ENCODE assay signal across 22 mouse cellular contexts in genomic region chrX:127484659-127485058, GRCm38 (mm10).
DNase-seq lines count a peak whose midpoint lies in the region; ATAC-seq and TF ChIP-seq lines count a peak whose summit lies in the region.
"Had no signal": no experiment of that assay in that cellular context is flagged by ENCODE, and none has a peak within 500 bp of the region (broad histone marks: within the 10 kb centered on the region; RNA-seq: fewer than 3 reads in every experiment).

No protein-coding gene starts in this region.

- peak; percentile 64 for TF ChIP-seq CTCF in midbrain, postnatal 0 days (IDR thresholded peaks at IDR 0.05)
- peak; percentile 33; the same call in 1 of the 2 replicates for TF ChIP-seq CTCF in stomach, postnatal 0 days (IDR thresholded peaks at IDR 0.05; ENCODE audit: low read depth)

- no peak overlapping the region for H3K4me3 ChIP-seq in hindbrain, embryonic 11.5 days (ENCODE audit: low read depth, low read length)
- H3K4me3 ChIP-seq in hindbrain, embryonic 16.5 days (ENCODE audit: low read length), result no peak overlapping the region
- H3K4me3 ChIP-seq in midbrain, postnatal 0 days (ENCODE audit: low read depth, low read length), result no peak overlapping the region
- no peak overlapping the region for H3K4me3 ChIP-seq in midbrain, embryonic 16.5 days (ENCODE audit: low read depth, low read length)
- H3K4me3 ChIP-seq in stomach, postnatal 0 days (ENCODE audit: low read depth, low read length), result no peak overlapping the region
- H3K4me3 ChIP-seq: embryonic facial prominence, embryonic 12.5 days; heart, embryonic 10.5 days; limb, embryonic 10.5 days; lung, embryonic 15.5 days; midbrain, embryonic 15.5 days; stomach, embryonic 15.5 days had no signal

- TF ChIP-seq EP300 in stomach, postnatal 0 days (optimal IDR thresholded peaks at IDR 0.05), result no peak

- H3K27ac ChIP-seq in hindbrain, embryonic 11.5 days (ENCODE audit: low read depth, low read length), result no peak overlapping the region
- no peak overlapping the region for H3K27ac ChIP-seq in hindbrain, embryonic 16.5 days (ENCODE audit: low read depth, low read length)
- H3K27ac ChIP-seq in midbrain, postnatal 0 days (ENCODE audit: low read depth, low read length), result no peak overlapping the region
- no peak overlapping the region for H3K27ac ChIP-seq in midbrain, embryonic 16.5 days (ENCODE audit: low read length)
- no peak overlapping the region for H3K27ac ChIP-seq in stomach, postnatal 0 days (replicated peaks)
- H3K27ac ChIP-seq: embryonic facial prominence, embryonic 12.5 days; heart, embryonic 10.5 days; limb, embryonic 10.5 days; lung, embryonic 15.5 days; midbrain, embryonic 15.5 days; stomach, embryonic 15.5 days had no signal

- no peaks in the 10 kb centered on the region for H3K36me3 ChIP-seq in hindbrain, embryonic 11.5 days (ENCODE audit: control insufficient read depth, insufficient read depth, low read length)
- H3K36me3 ChIP-seq in hindbrain, embryonic 16.5 days (ENCODE audit: control insufficient read depth, insufficient read depth, low read length), result no peaks in the 10 kb centered on the region
- no peaks in the 10 kb centered on the region for H3K36me3 ChIP-seq in midbrain, postnatal 0 days (ENCODE audit: insufficient read depth, low read length)
- H3K36me3 ChIP-seq in midbrain, embryonic 16.5 days (ENCODE audit: control insufficient read depth, insufficient read depth, low read length), result no peaks in the 10 kb centered on the region
- no peaks in the 10 kb centered on the region for H3K36me3 ChIP-seq in stomach, postnatal 0 days (ENCODE audit: control insufficient read depth, insufficient read depth, low read length)
- H3K36me3 ChIP-seq: embryonic facial prominence, embryonic 12.5 days; heart, embryonic 10.5 days; limb, embryonic 10.5 days; lung, embryonic 15.5 days; midbrain, embryonic 15.5 days; stomach, embryonic 15.5 days had no signal

- H3K4me2 ChIP-seq in hindbrain, embryonic 11.5 days (replicated peaks; ENCODE audit: low read depth, low read length), result no peak overlapping the region
- no peak overlapping the region for H3K4me2 ChIP-seq in hindbrain, embryonic 16.5 days (ENCODE audit: low read length)
- H3K4me2 ChIP-seq in midbrain, postnatal 0 days (ENCODE audit: low read depth, low read length, poor library complexity, severe bottlenecking), result no peak overlapping the region
- no peak overlapping the region for H3K4me2 ChIP-seq in midbrain, embryonic 16.5 days (ENCODE audit: low read length)
- no peak overlapping the region for H3K4me2 ChIP-seq in stomach, postnatal 0 days (replicated peaks; ENCODE audit: low read depth)
- H3K4me2 ChIP-seq: embryonic facial prominence, embryonic 12.5 days; liver, embryonic 11.5 days; lung, embryonic 15.5 days; midbrain, embryonic 15.5 days; stomach, embryonic 15.5 days had no signal

- H3K9ac ChIP-seq in hindbrain, embryonic 11.5 days (ENCODE audit: low read depth, low read length), result no peak overlapping the region
- no peak overlapping the region for H3K9ac ChIP-seq in hindbrain, embryonic 16.5 days (ENCODE audit: low read depth, low read length)
- H3K9ac ChIP-seq in midbrain, postnatal 0 days (replicated peaks; ENCODE audit: low read length, poor library complexity, severe bottlenecking), result no peak overlapping the region
- no peak overlapping the region for H3K9ac ChIP-seq in midbrain, embryonic 16.5 days (ENCODE audit: low read depth, low read length)
- no peak overlapping the region for H3K9ac ChIP-seq in stomach, postnatal 0 days (ENCODE audit: low read length)
- H3K9ac ChIP-seq: embryonic facial prominence, embryonic 12.5 days; lung, embryonic 15.5 days; midbrain, embryonic 15.5 days; stomach, embryonic 15.5 days had no signal

- no peaks in the 10 kb centered on the region for H3K9me3 ChIP-seq in hindbrain, embryonic 11.5 days (ENCODE audit: control insufficient read depth, low read length)
- H3K9me3 ChIP-seq in hindbrain, embryonic 16.5 days (ENCODE audit: control insufficient read depth, low read length), result no peaks in the 10 kb centered on the region
- H3K9me3 ChIP-seq in midbrain, postnatal 0 days (ENCODE audit: low read length), result no peaks in the 10 kb centered on the region
- H3K9me3 ChIP-seq in midbrain, embryonic 16.5 days (replicated peaks; ENCODE audit: control insufficient read depth, low read length, poor library complexity, severe bottlenecking), result no peaks in the 10 kb centered on the region
- H3K9me3 ChIP-seq in stomach, postnatal 0 days (ENCODE audit: control insufficient read depth, low read length), result no peaks in the 10 kb centered on the region
- H3K9me3 ChIP-seq: embryonic facial prominence, embryonic 12.5 days; heart, embryonic 10.5 days; limb, embryonic 10.5 days; lung, embryonic 15.5 days; midbrain, embryonic 15.5 days; stomach, embryonic 15.5 days had no signal

- no peaks in the 10 kb centered on the region for H3K27me3 ChIP-seq in hindbrain, embryonic 11.5 days (ENCODE audit: control insufficient read depth, insufficient read depth, low read length)
- no peaks in the 10 kb centered on the region for H3K27me3 ChIP-seq in hindbrain, embryonic 16.5 days (replicated peaks; ENCODE audit: control insufficient read depth, insufficient read depth, low read length)
- H3K27me3 ChIP-seq in midbrain, postnatal 0 days (ENCODE audit: insufficient read depth, low read length), result no peaks in the 10 kb centered on the region
- H3K27me3 ChIP-seq in midbrain, embryonic 16.5 days (ENCODE audit: control insufficient read depth, insufficient read depth, low read depth, low read length), result no peaks in the 10 kb centered on the region
- H3K27me3 ChIP-seq in stomach, postnatal 0 days (ENCODE audit: control insufficient read depth, insufficient read depth, low read length), result no peaks in the 10 kb centered on the region
- H3K27me3 ChIP-seq: embryonic facial prominence, embryonic 12.5 days; lung, embryonic 15.5 days; midbrain, embryonic 15.5 days; stomach, embryonic 15.5 days had no signal

- ATAC-seq in hindbrain, embryonic 11.5 days (ENCODE audit: low FRiP score), result no peak
- ATAC-seq in hindbrain, embryonic 16.5 days, result no peak
- ATAC-seq in midbrain, postnatal 0 days (ENCODE audit: low FRiP score), result no peak
- no peak for ATAC-seq in midbrain, embryonic 16.5 days
- no peak for ATAC-seq in stomach, postnatal 0 days (ENCODE audit: low FRiP score, low TSS enrichment)
- no peak for ATAC-seq in granulocyte monocyte progenitor cell, adult 5-6 weeks (replicated peaks; ENCODE audit: poor library complexity, severe bottlenecking)
- ATAC-seq: CD4-positive, CD25-positive, alpha-beta regulatory T cell, adult 4 months; midbrain, embryonic 15.5 days had no signal

- H3K4me1 ChIP-seq in hindbrain, embryonic 11.5 days (replicated peaks; ENCODE audit: control insufficient read depth, insufficient read depth, low read length), result no peaks in the 10 kb centered on the region
- no peaks in the 10 kb centered on the region for H3K4me1 ChIP-seq in hindbrain, embryonic 16.5 days (ENCODE audit: control insufficient read depth, insufficient read depth, low read depth, low read length)
- no peaks in the 10 kb centered on the region for H3K4me1 ChIP-seq in midbrain, postnatal 0 days (ENCODE audit: insufficient read depth, low read length)
- H3K4me1 ChIP-seq in midbrain, embryonic 16.5 days (ENCODE audit: control insufficient read depth, insufficient read depth, low read length), result no peaks in the 10 kb centered on the region
- no peaks in the 10 kb centered on the region for H3K4me1 ChIP-seq in stomach, postnatal 0 days (replicated peaks; ENCODE audit: control insufficient read depth, insufficient read depth)
- H3K4me1 ChIP-seq: embryonic facial prominence, embryonic 12.5 days; heart, embryonic 10.5 days; limb, embryonic 10.5 days; lung, embryonic 15.5 days; midbrain, embryonic 15.5 days; stomach, embryonic 15.5 days had no signal

- DNase-seq in hindbrain, embryonic 11.5 days (ENCODE audit: low spot score), result peak; percentile 0
- DNase-seq in midbrain, postnatal 0 days (ENCODE audit: low spot score), result peak; percentile 52
- peak; percentile 49 for DNase-seq in adipocyte (ENCODE audit: low spot score)
- no peak for DNase-seq in stomach, postnatal 0 days (ENCODE audit: low spot score)
- DNase-seq in cerebellum, postnatal 4 days (ENCODE audit: low spot score in 2 of 2), result no peak
- DNase-seq: adrenal gland, postnatal 36 days; cerebellum, adult 9-11 months; gastrocnemius, postnatal 36 days; heart, postnatal 14 days; kidney, adult 9 months; right cerebral cortex, postnatal 14 days had no signal

Comparison
In these comparisons a context has a peak if more than half of its experiments do, and no peak if none do; other contexts are left out.
1. DNase-seq: peak in hindbrain, embryonic 11.5 days (single experiment), midbrain, postnatal 0 days (single experiment) and adipocyte (single experiment); none in stomach, postnatal 0 days (single experiment) and cerebellum, postnatal 4 days (0 of 2).